Mouse (Mus musculus) spleen, postnatal 36 days (tissue): ENCODE measurements around the gene Atp6v0b.
A peak's percentile ranks its signal among the peaks of the same experiment; 100 is the strongest.

Experiments used
- DNase-seq, 2 experiments: peaks; one replicate each; pipeline ENCODE4 v3.0.0; 2022; ENCODE audit warnings: low spot score in 2 of 2, mixed read lengths in 1 of 2

The Atp6v0b gene

GRCm38 (mm10) chr4:117836204-117836767, 50.8 kb downstream of the Atp6v0b start:
- DNase-seq, result peak; percentile 76 to 82

GRCm38 (mm10) chr4:117835531-117836111, 51.5 kb downstream of the Atp6v0b start:
- DNase-seq, result peak; percentile 47 to 56

- DNase-seq, result peak; percentile 58 to 74
Observed at GRCm38 (mm10) chr4:117834845-117835530, 52.1 kb downstream of the Atp6v0b start.

- DNase-seq, result no peak
Observed at GRCm38 (mm10) chr4:117834457-117834844, 52.7 kb downstream of the Atp6v0b start, which contains the start of gene Slc6a9. Gene Slc6a9 (plus strand): TSS chr4:117834506.
